Mouse (Mus musculus) CH12F3 (cell line): Measurements from ENCODE around the gene Smg1.

Experiments
- in situ Hi-C: fragments of 300-500 bp; cut with MboI; formaldehyde crosslinking; loops from 2 replicates; pipeline ENCODE4 v1.14.3; 2020; ENCODE audit warnings: low sequenced_read_pairs

Gene Smg1

GRCm38 (mm10) chr7:118154150-118154549 is 89.3 kb downstream of the Smg1 start:
- in situ Hi-C loops = no loop called here

- in situ Hi-C loops = no loop called here
These were observed 99.9 kb downstream of the Smg1 start for GRCm38 (mm10) chr7:118143602-118144001.

- in situ Hi-C loops = no loop called here
These were observed 100.3 kb downstream of the Smg1 start for GRCm38 (mm10) chr7:118143123-118143522.

- in situ Hi-C loops = no loop called here
These were observed 102.2 kb downstream of the Smg1 start for GRCm38 (mm10) chr7:118141271-118141670.

GRCm38 (mm10) chr7:118135128-118135527 is 108.3 kb downstream of the Smg1 start:
- in situ Hi-C loops = no loop called here

DNA sequence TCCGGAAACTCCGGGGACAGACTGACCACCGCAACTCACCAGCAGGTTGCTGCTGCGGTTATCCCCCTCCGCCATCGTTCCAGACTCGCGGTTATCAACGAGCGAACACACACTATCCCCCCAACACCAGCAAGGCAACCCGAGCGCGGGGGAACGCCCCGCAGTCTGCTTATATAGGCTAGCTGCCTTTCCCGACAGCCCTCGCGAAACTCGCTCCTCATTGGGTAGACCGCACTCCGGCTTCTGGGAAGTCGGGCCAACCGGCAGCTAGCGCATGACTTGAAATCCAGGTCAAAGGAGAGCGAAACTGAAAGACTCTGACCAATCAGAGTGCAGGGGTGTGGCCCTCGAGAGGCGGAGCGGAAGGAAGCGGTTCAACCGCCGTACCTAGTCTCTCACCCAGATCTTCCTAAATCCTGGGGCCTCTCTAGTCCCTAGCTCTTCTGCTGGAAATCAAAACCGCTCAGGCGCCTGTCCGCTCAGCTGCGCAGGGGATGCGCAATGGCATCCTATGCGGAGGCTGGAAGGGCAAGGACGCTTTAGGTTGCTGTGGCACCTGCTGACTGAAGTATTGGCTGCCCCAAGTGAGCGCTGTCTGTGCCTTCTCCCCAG is 113.9 kb downstream of the Smg1 start, which contains the start of gene Arl6ip1:
Gene Arl6ip1, minus strand, starts transcription at position 233 of the 612 bp plus-strand sequence.
- in situ Hi-C loops = no loop called here

GRCm38 (mm10) chr7:118128925-118129429 is 114.5 kb downstream of the Smg1 start:
- in situ Hi-C loops = no loop called here

DNA sequence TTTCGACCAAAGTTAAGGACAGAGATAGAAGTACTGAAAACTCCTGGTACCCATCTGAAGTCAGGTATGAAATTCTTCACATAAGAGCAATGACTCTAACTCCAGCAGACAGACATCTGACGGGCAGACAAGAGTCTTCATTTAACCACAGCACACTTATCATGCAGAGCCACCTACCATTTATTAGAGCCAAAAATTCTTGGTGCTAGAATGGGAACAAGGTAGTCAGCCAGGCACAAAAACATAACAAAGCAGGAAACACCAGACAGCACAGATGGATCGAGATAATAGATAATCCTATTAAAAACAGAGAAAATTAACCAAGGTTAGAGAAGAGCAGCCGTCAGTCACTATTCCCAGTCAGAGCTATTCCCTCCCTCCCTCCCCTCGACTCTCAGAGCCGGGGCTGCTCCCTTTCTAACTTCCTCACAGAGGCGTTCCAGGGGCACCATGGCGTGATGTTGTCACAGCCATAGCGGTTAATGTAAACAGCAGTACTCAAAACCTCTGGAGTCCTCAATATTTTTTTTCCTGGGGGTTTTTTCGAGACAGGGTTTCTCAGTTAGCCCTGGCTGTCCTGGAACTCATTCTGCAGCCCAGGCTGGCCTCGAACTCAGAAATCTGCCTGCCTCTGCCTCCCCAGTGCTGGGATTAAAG is 117.1 kb downstream of the Smg1 start:
- in situ Hi-C loops = no loop called here

GRCm38 (mm10) chr7:118125736-118126135 is 117.7 kb downstream of the Smg1 start:
- in situ Hi-C loops = no loop called here

DNA sequence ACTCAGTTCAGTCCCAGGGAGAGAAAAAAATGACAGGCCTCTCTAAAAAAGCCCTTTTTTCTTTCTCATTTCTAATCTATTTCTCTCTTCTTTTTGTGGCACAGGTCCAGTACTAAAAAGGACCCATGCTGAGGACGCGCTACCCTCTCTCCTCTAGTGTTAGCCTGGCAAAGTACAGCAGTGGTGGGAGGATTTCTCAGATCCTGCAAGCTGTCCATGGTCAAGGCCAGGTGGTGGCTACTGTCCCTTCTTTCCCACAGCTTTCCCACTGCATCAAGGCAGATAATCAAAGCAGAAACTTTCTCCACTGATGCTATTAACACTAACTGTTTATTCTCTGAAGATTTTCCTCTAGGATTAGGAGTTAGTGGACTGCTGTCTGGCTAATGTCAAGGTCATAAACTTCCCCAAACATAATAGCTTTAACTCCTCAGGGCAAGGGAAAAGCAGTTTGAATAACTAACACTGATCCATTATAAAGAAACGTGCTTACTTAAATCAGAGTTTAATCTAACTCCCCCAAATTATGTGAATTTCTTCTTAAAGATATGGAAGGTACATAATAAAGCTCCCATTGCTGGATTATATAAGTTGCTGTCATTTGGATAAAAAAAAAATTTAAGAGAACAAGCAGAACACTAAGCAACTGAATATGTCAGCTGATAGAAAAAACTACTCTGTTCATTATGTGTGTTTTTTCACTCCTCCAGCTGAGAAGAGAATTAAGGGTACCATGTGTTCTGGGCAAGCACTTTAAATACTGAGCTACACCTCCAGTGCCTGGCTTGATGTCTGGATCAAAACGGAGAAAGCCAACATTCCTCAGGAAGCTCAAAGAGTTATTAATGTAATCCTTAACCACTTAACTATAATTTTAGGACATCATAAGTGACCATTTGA is 119.7 kb downstream of the Smg1 start:
- in situ Hi-C loops = no loop called here

DNA sequence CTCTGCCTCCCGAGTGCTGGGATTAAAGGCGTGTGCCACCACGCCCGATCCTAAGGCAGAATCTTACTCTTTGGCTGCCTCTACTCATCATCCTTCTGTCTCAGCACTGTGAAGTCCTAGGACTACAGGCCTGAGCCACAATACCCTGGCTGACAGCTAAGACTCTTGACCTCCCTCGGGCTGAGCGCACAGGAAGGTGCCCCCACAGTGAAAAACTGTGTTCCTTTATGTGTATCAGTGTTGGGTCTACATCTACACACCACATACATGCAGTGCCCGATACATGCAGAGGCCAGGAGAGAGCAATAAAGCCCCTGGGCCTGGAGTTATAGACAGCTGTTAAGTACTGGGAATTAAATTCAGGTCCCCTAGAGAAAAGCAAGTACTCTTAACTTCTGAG is 121.2 kb downstream of the Smg1 start:
- in situ Hi-C loops = no loop called here

GRCm38 (mm10) chr7:118120654-118121053 is 122.8 kb downstream of the Smg1 start:
- in situ Hi-C loops = no loop called here

GRCm38 (mm10) chr7:118119946-118120345 is 123.5 kb downstream of the Smg1 start:
- in situ Hi-C loops = no loop called here

GRCm38 (mm10) chr7:118119142-118119541 is 124.3 kb downstream of the Smg1 start:
- in situ Hi-C loops = no loop called here

DNA sequence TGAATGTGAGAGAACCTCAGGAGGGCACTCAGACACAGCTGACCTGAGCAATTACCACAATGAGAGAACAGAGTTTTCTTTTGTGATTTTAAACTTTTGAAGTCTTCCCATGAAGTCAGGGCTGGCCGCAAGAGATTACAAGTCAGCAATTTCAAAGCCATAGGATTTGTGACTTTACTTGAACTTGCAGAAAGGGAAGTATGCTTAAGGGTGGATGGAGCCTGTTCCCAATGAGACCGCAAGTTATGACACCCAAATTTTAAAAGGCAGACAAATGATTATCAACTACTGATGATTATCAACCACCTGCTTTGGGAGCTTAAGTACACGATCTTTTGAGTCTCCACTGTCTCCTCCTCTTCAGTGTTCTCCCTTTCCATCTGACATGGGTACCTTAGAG is 125.0 kb downstream of the Smg1 start:
- in situ Hi-C loops = no loop called here

- in situ Hi-C loops = no loop called here
These were observed 125.8 kb downstream of the Smg1 start for GRCm38 (mm10) chr7:118117539-118118210.

GRCm38 (mm10) chr7:118116787-118117538 is 126.5 kb downstream of the Smg1 start:
- in situ Hi-C loops = no loop called here

DNA sequence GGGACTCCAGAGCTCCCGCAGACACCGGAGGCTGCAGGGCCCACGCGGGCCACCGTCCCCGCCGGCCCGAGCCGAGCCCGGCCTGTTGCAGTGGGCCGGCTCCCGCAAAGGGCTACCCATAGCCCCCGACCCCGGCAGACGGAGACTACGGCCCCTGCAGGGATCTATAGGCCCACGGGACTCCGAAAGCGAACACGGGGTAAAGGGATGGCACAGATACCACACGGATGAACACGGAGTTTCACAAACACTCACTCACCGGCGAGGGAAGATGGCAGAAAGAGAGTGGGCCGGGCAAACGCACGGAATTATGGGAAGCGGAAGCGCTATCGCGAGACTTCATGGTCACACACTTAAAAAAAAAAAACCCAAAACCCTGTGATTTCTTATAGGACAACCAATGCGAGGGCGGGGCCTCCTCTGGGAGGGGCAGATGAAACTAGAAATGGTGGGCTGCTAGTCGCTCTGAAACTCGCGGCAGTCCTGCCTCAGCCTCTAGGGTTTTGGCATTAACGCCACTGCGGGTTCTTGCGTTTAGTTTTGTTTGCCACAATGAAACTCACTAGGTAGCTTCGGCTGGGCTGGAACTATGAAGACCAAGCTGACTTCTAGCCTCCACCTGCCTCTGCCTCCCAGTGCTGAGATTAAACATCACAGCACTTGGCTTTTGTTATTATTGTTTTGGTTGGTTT is 127.4 kb downstream of the Smg1 start, which contains the start of gene Rps15a:
Gene Rps15a, minus strand, starts transcription at position 312 of the 692 bp plus-strand sequence.
- in situ Hi-C loops = no loop called here

GRCm38 (mm10) chr7:118115533-118115876 is 128.0 kb downstream of the Smg1 start:
- in situ Hi-C loops = no loop called here
